Mouse (Mus musculus): Measurements from ENCODE around the gene Casp7. TPM values are rescaled to one million over a fixed set of nuclear protein-coding genes. Genes with fewer than 3 reads are reported as not detected.

Casp7 gene
- polyA plus RNA-seq, 1 experiment from 2014 or later: 18.3 TPM

GRCm38 (mm10) chr19:56424606-56425395 lies 27.9 kb downstream of the Casp7 start:
- no peak overlapping the region for H3K4me3 ChIP-seq (ENCODE audit: low read depth, low read length)
- WGBS: 78% methylated on average over 17 of the region's 17 CpGs
- DNase-seq (ENCODE audit: low spot score): no peak
- no peak overlapping the region for H3K27ac ChIP-seq (ENCODE audit: low read depth, low read length)
- no peaks in the 10 kb centered on the region for H3K36me3 ChIP-seq (ENCODE audit: control insufficient read depth, insufficient read depth, low read length)
- no peaks in the 10 kb centered on the region for H3K27me3 ChIP-seq (ENCODE audit: control insufficient read depth, insufficient read depth, low read length)
- no peak overlapping the region for H3K4me2 ChIP-seq (ENCODE audit: low read depth)
- H3K9me3 ChIP-seq (ENCODE audit: control insufficient read depth, low read length): no peaks in the 10 kb centered on the region
- ATAC-seq (ENCODE audit: insufficient read depth, low FRiP score, low TSS enrichment): no peak
- no peak overlapping the region for H3K9ac ChIP-seq (ENCODE audit: low read length)
- 0 out of 2 replicates have a peak, but pooled peaks cover 2% of the 10 kb centered on the region for H3K4me1 ChIP-seq (ENCODE audit: control insufficient read depth, insufficient read depth, low read length)

- Histone ChIP-seq H3K4me2 (ENCODE audit: low read depth) (no peak overlapping the region), H3K4me3 (ENCODE audit: low read depth, low read length) (no peak overlapping the region), H3K4me1 (ENCODE audit: control insufficient read depth, insufficient read depth, low read length) (0 out of 2 replicates have a peak, but pooled peaks cover 2% of the 10 kb centered on the region), H3K27ac (ENCODE audit: low read depth, low read length) (no peak overlapping the region), H3K9ac (ENCODE audit: low read length) (no peak overlapping the region), H3K36me3 (ENCODE audit: control insufficient read depth, insufficient read depth, low read length) (no peaks in the 10 kb centered on the region), H3K27me3 (ENCODE audit: control insufficient read depth, insufficient read depth, low read length) (no peaks in the 10 kb centered on the region), H3K9me3 (ENCODE audit: control insufficient read depth, low read length) (no peaks in the 10 kb centered on the region)
- WGBS: 69% methylated on average over 9 of the region's 9 CpGs
- DNase-seq (ENCODE audit: low spot score): no peak
- no peak for ATAC-seq (ENCODE audit: insufficient read depth, low FRiP score, low TSS enrichment)
Observed at GRCm38 (mm10) chr19:56425492-56425891, 28.6 kb downstream of the Casp7 start.

GRCm38 (mm10) chr19:56430369-56430768 lies 33.4 kb downstream of the Casp7 start:
- Histone ChIP-seq H3K27me3 (ENCODE audit: control insufficient read depth, insufficient read depth, low read length) (no peaks in the 10 kb centered on the region), H3K36me3 (ENCODE audit: control insufficient read depth, insufficient read depth, low read length) (no peaks in the 10 kb centered on the region), H3K4me2 (ENCODE audit: low read depth) (no peak overlapping the region), H3K27ac (ENCODE audit: low read depth, low read length) (no peak overlapping the region), H3K9ac (ENCODE audit: low read length) (no peak overlapping the region), H3K4me3 (ENCODE audit: low read depth, low read length) (no peak overlapping the region), H3K4me1 (ENCODE audit: control insufficient read depth, insufficient read depth, low read length) (no peaks in the 10 kb centered on the region), H3K9me3 (ENCODE audit: control insufficient read depth, low read length) (no peaks in the 10 kb centered on the region)
- ATAC-seq (ENCODE audit: insufficient read depth, low FRiP score, low TSS enrichment) (no peak), DNase-seq (ENCODE audit: low spot score) (no peak)
- 75% methylated on average over 8 of the region's 8 CpGs for WGBS

GRCm38 (mm10) chr19:56432706-56433105 lies 35.8 kb downstream of the Casp7 start:
- Histone ChIP-seq H3K4me1 (ENCODE audit: control insufficient read depth, insufficient read depth, low read length) (no peaks in the 10 kb centered on the region), H3K4me3 (ENCODE audit: low read depth, low read length) (no peak overlapping the region), H3K9ac (ENCODE audit: low read length) (no peak overlapping the region), H3K27ac (ENCODE audit: low read depth, low read length) (no peak overlapping the region), H3K4me2 (ENCODE audit: low read depth) (no peak overlapping the region), H3K9me3 (ENCODE audit: control insufficient read depth, low read length) (no peaks in the 10 kb centered on the region), H3K36me3 (ENCODE audit: control insufficient read depth, insufficient read depth, low read length) (no peaks in the 10 kb centered on the region), H3K27me3 (ENCODE audit: control insufficient read depth, insufficient read depth, low read length) (no peaks in the 10 kb centered on the region)
- 80% methylated on average over 10 of the region's 10 CpGs for WGBS
- DNase-seq (ENCODE audit: low spot score) (no peak), ATAC-seq (ENCODE audit: insufficient read depth, low FRiP score, low TSS enrichment) (no peak)

GRCm38 (mm10) chr19:56433581-56433980 lies 36.7 kb downstream of the Casp7 start:
- Histone ChIP-seq H3K27me3 (ENCODE audit: control insufficient read depth, insufficient read depth, low read length) (no peaks in the 10 kb centered on the region), H3K4me2 (ENCODE audit: low read depth) (no peak overlapping the region), H3K4me3 (ENCODE audit: low read depth, low read length) (no peak overlapping the region), H3K36me3 (ENCODE audit: control insufficient read depth, insufficient read depth, low read length) (no peaks in the 10 kb centered on the region), H3K4me1 (ENCODE audit: control insufficient read depth, insufficient read depth, low read length) (no peaks in the 10 kb centered on the region), H3K27ac (ENCODE audit: low read depth, low read length) (no peak overlapping the region), H3K9ac (ENCODE audit: low read length) (no peak overlapping the region), H3K9me3 (ENCODE audit: control insufficient read depth, low read length) (no peaks in the 10 kb centered on the region)
- ATAC-seq (ENCODE audit: insufficient read depth, low FRiP score, low TSS enrichment) (no peak), DNase-seq (ENCODE audit: low spot score) (no peak)
- 88% methylated on average over 7 of the region's 7 CpGs for whole genome bisulfite sequencing

GRCm38 (mm10) chr19:56436380-56436779 lies 39.5 kb downstream of the Casp7 start:
- Histone ChIP-seq H3K4me2 (ENCODE audit: low read depth) (no peak overlapping the region), H3K9me3 (ENCODE audit: control insufficient read depth, low read length) (no peaks in the 10 kb centered on the region), H3K9ac (ENCODE audit: low read length) (no peak overlapping the region)

GRCm38 (mm10) chr19:56438357-56439071 lies 41.6 kb downstream of the Casp7 start:
- H3K9me3 ChIP-seq (ENCODE audit: control insufficient read depth, low read length): no peaks in the 10 kb centered on the region
- no peak overlapping the region for H3K4me3 ChIP-seq (ENCODE audit: low read depth, low read length)
- no peak overlapping the region for H3K27ac ChIP-seq (ENCODE audit: low read depth, low read length)
- no peaks in the 10 kb centered on the region for H3K4me1 ChIP-seq (ENCODE audit: control insufficient read depth, insufficient read depth, low read length)
- H3K9ac ChIP-seq (ENCODE audit: low read length): no peak overlapping the region
- H3K4me2 ChIP-seq (ENCODE audit: low read depth): no peak overlapping the region
- WGBS: 83% methylated on average over 7 of the region's 7 CpGs
- H3K27me3 ChIP-seq (ENCODE audit: control insufficient read depth, insufficient read depth, low read length): no peaks in the 10 kb centered on the region
- DNase-seq (ENCODE audit: low spot score) (no peak), ATAC-seq (ENCODE audit: insufficient read depth, low FRiP score, low TSS enrichment) (no peak)
- H3K36me3 ChIP-seq (ENCODE audit: control insufficient read depth, insufficient read depth, low read length): no peaks in the 10 kb centered on the region

More at GRCm38 (mm10) chr19:56436380-56436779, 39.5 kb downstream of the Casp7 start:
- no peak for DNase-seq (ENCODE audit: low spot score)
- Histone ChIP-seq H3K27me3 (ENCODE audit: control insufficient read depth, insufficient read depth, low read length) (no peaks in the 10 kb centered on the region), H3K4me1 (ENCODE audit: control insufficient read depth, insufficient read depth, low read length) (no peaks in the 10 kb centered on the region), H3K27ac (ENCODE audit: low read depth, low read length) (no peak overlapping the region), H3K4me3 (ENCODE audit: low read depth, low read length) (no peak overlapping the region), H3K36me3 (ENCODE audit: control insufficient read depth, insufficient read depth, low read length) (no peaks in the 10 kb centered on the region)
- no peak for ATAC-seq (ENCODE audit: insufficient read depth, low FRiP score, low TSS enrichment)
- 93% methylated on average over 13 of the region's 13 CpGs for WGBS

- WGBS: 92% methylated on average over 6 of the region's 6 CpGs
- Histone ChIP-seq H3K9ac (ENCODE audit: low read length) (no peak overlapping the region), H3K9me3 (ENCODE audit: control insufficient read depth, low read length) (no peaks in the 10 kb centered on the region), H3K36me3 (ENCODE audit: control insufficient read depth, insufficient read depth, low read length) (no peaks in the 10 kb centered on the region), H3K4me2 (ENCODE audit: low read depth) (no peak overlapping the region), H3K4me3 (ENCODE audit: low read depth, low read length) (no peak overlapping the region), H3K4me1 (ENCODE audit: control insufficient read depth, insufficient read depth, low read length) (no peaks in the 10 kb centered on the region), H3K27me3 (ENCODE audit: control insufficient read depth, insufficient read depth, low read length) (no peaks in the 10 kb centered on the region), H3K27ac (ENCODE audit: low read depth, low read length) (no peak overlapping the region)
- no peak for DNase-seq (ENCODE audit: low spot score)
- ATAC-seq (ENCODE audit: insufficient read depth, low FRiP score, low TSS enrichment): no peak
Observed at GRCm38 (mm10) chr19:56439072-56439434, 42.1 kb downstream of the Casp7 start.

- H3K4me1 ChIP-seq (ENCODE audit: control insufficient read depth, insufficient read depth, low read length): no peaks in the 10 kb centered on the region
- no peak overlapping the region for H3K9ac ChIP-seq (ENCODE audit: low read length)
- no peak for ATAC-seq (ENCODE audit: insufficient read depth, low FRiP score, low TSS enrichment)
- H3K27me3 ChIP-seq (ENCODE audit: control insufficient read depth, insufficient read depth, low read length): no peaks in the 10 kb centered on the region
- WGBS: 90% methylated on average over 14 of the region's 14 CpGs
- H3K27ac ChIP-seq (ENCODE audit: low read depth, low read length): no peak overlapping the region
- H3K4me2 ChIP-seq (ENCODE audit: low read depth): no peak overlapping the region
- H3K9me3 ChIP-seq (ENCODE audit: control insufficient read depth, low read length): no peaks in the 10 kb centered on the region
- DNase-seq (ENCODE audit: low spot score): no peak
- no peaks in the 10 kb centered on the region for H3K36me3 ChIP-seq (ENCODE audit: control insufficient read depth, insufficient read depth, low read length)
- no peak overlapping the region for H3K4me3 ChIP-seq (ENCODE audit: low read depth, low read length)
Observed at GRCm38 (mm10) chr19:56443445-56443844, 46.5 kb downstream of the Casp7 start.
